Mouse (Mus musculus) heart, postnatal 4 days (tissue): ENCODE data around the gene Ptchd3. TPM values are rescaled to one million over a fixed set of nuclear protein-coding genes. Genes with fewer than 3 reads are reported as not detected.

Experiments
- total RNA-seq, 2 experiments: library from RNA; stranded (reverse); gene quantifications; 2 replicates each; pipeline ENCODE4 v1.2.3; 2021

Gene Ptchd3
- total RNA-seq, 2 experiments from 2014 or later: 0.18 to 0.60 TPM

Other genes with a start within 250 kb of the Ptchd3 start
- 1 to 10 TPM; 4.4 to 4.6 TPM for gene B3gntl1, start 157.1 kb upstream of the Ptchd3 start, total RNA-seq
- 10 to 100 TPM; 15.4 to 17.3 TPM for gene Metrnl, start 128.7 kb upstream of the Ptchd3 start, total RNA-seq